Mouse (Mus musculus): ENCODE results near the gene Hjurp. TPM values are rescaled to one million over a fixed set of nuclear protein-coding genes. Genes with fewer than 3 reads are reported as not detected.

Gene Hjurp
- polyA plus RNA-seq (2015; fragmentation: Nextera tagmentation; extraction: Ambion mirVana) = 107 and 110 TPM in 2 replicates

- no peaks in the 10 kb centered on the region for H3K27me3 ChIP-seq
- H3K9me3 ChIP-seq = 0 out of 2 replicates have a peak, but pooled peaks cover 5% of the 10 kb centered on the region
- peak within 1 kb of the TSS; percentile 62 for H3K27ac ChIP-seq
- WGBS = under 1% methylated on average over 50 of the region's 50 CpGs
- peak within 1 kb of the TSS; percentile 60 for H3K4me2 ChIP-seq (replicated peaks)
- peak within 1 kb of the TSS; percentile 69 for H3K9ac ChIP-seq (replicated peaks)
- peaks cover 26% of the 10 kb centered on the region for H3K4me1 ChIP-seq (replicated peaks)
- H3K4me3 ChIP-seq (replicated peaks) = peak within 1 kb of the TSS; percentile 46
- ATAC-seq = peak; percentile 96
- H3K36me3 ChIP-seq = peaks cover 25% of the 10 kb centered on the region
These were observed at the start of gene Hjurp, which contains the start of gene Trpm8 for GRCm38 (mm10) chr1:88277098-88277817. Hjurp (minus strand) TSS chr1:88277633. Trpm8 (plus strand) TSS chr1:88277661.

DNA sequence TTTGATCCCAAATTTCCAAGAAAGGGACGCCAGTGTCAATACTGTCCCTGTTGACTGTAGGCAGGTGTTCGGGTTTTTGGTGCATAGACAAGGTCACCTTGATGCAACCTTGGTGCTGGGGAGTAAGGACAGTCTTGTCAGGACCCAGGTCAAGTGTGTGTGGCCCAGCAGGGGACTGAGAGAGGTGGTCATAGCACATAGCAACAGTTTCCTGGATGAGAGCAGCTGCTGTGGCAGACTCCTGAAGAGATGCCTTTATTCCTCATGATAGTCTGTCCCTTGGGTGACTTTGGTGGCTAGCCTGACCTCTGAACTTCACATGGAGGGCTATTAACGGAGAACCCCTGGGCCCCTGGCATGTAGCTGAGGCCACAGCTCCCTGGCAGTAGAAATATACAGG lies 45.7 kb upstream of the Hjurp start:
- Histone ChIP-seq H3K36me3 (no peaks in the 10 kb centered on the region), H3K9me3 (no peaks in the 10 kb centered on the region), H3K4me3 (replicated peaks) (no peak overlapping the region), H3K4me1 (replicated peaks) (no peaks in the 10 kb centered on the region), H3K27ac (no peak overlapping the region), H3K9ac (replicated peaks) (no peak overlapping the region), H3K4me2 (replicated peaks) (no peak overlapping the region), H3K27me3 (no peaks in the 10 kb centered on the region)
- no peak for ATAC-seq
- 90% methylated on average over 3 of the region's 3 CpGs for WGBS

GRCm38 (mm10) chr1:88322146-88322545 lies 44.7 kb upstream of the Hjurp start:
- Histone ChIP-seq H3K27me3 (no peaks in the 10 kb centered on the region), H3K36me3 (no peaks in the 10 kb centered on the region), H3K9ac (replicated peaks) (no peak overlapping the region), H3K27ac (no peak overlapping the region), H3K4me2 (replicated peaks) (no peak overlapping the region), H3K9me3 (no peaks in the 10 kb centered on the region), H3K4me1 (replicated peaks) (no peaks in the 10 kb centered on the region), H3K4me3 (replicated peaks) (no peak overlapping the region)
- no peak for ATAC-seq

DNA sequence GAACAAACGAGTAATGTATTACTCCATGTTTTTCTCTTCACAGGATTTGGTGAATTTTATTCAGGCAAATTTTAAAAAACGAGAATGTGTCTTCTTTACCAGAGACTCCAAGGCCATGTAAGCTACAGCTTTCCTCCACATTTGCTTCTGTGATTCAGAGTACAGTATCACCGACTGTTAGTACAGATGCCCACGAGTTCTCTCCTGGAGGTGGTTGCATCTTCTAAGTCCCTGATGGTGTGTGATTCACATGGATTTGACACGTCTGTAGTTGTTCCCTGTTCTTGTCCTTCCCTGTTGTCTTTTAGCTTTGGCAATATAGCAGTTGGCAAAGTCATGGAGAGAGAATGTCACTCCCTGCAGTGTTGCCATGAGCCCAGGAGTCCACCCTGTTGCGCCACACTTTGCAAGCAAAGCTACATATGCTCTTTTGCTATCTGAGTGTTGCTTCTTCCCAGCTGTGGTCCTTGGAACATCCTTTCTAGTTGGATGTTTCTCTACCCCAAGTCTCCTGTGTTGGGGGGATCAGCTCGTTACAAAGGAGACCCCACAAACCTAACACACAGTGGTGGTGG lies 43.5 kb upstream of the Hjurp start:
- Histone ChIP-seq H3K27me3 (no peaks in the 10 kb centered on the region), H3K9ac (replicated peaks) (no peak overlapping the region), H3K4me1 (replicated peaks) (no peaks in the 10 kb centered on the region), H3K27ac (no peak overlapping the region), H3K9me3 (no peaks in the 10 kb centered on the region), H3K36me3 (no peaks in the 10 kb centered on the region), H3K4me2 (replicated peaks) (no peak overlapping the region), H3K4me3 (replicated peaks) (no peak overlapping the region)
- 81% methylated on average over 7 of the region's 7 CpGs for WGBS
- no peak for ATAC-seq

- WGBS = 76% methylated on average over 6 of the region's 6 CpGs
- no peak overlapping the region for H3K27ac ChIP-seq
- no peaks in the 10 kb centered on the region for H3K9me3 ChIP-seq
These were observed 41.2 kb upstream of the Hjurp start for GRCm38 (mm10) chr1:88318531-88319060.

GRCm38 (mm10) chr1:88317279-88317678 lies 39.8 kb upstream of the Hjurp start:
- H3K27ac ChIP-seq = no peak overlapping the region
- H3K4me1 ChIP-seq (replicated peaks) = no peaks in the 10 kb centered on the region
- 91% methylated on average over 1 of the region's 1 CpGs for WGBS
- H3K36me3 ChIP-seq = no peaks in the 10 kb centered on the region
- no peaks in the 10 kb centered on the region for H3K27me3 ChIP-seq
- no peak overlapping the region for H3K4me3 ChIP-seq (replicated peaks)
- no peak overlapping the region for H3K9ac ChIP-seq (replicated peaks)
- ATAC-seq = no peak
- H3K4me2 ChIP-seq (replicated peaks) = no peak overlapping the region
- H3K9me3 ChIP-seq = no peaks in the 10 kb centered on the region

More at GRCm38 (mm10) chr1:88318531-88319060, 41.2 kb upstream of the Hjurp start:
- Histone ChIP-seq H3K4me2 (replicated peaks) (no peak overlapping the region), H3K27me3 (no peaks in the 10 kb centered on the region), H3K4me1 (replicated peaks) (no peaks in the 10 kb centered on the region), H3K36me3 (no peaks in the 10 kb centered on the region), H3K4me3 (replicated peaks) (no peak overlapping the region), H3K9ac (replicated peaks) (no peak overlapping the region)
- no peak for ATAC-seq

DNA sequence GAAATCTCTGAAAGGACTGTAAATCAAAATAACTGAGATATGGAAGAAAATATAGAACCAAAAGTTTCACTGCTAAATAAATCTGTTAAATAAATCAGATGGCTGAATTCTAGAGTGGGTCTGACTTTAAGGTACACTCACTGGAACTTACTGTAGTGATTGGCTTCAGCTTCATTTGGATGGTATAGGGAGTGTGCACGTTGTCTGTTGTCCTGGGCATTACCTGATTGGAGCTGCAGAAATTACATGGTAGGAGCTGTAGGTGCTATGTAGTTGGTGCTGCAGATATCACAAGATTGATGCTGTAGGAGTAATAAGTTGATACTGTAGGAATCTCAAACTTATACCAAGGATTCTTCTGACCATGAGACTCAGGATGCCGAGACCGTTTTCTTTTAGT lies 32.9 kb upstream of the Hjurp start:
- H3K4me3 ChIP-seq (replicated peaks) = no peak overlapping the region
- H3K9me3 ChIP-seq = peaks cover 46% of the 10 kb centered on the region
- no peak overlapping the region for H3K27ac ChIP-seq
- H3K4me2 ChIP-seq (replicated peaks) = no peak overlapping the region
- H3K36me3 ChIP-seq = no peaks in the 10 kb centered on the region
- H3K9ac ChIP-seq (replicated peaks) = no peak overlapping the region
- WGBS = 67% methylated on average over 3 of the region's 3 CpGs
- no peaks in the 10 kb centered on the region for H3K27me3 ChIP-seq
- no peaks in the 10 kb centered on the region for H3K4me1 ChIP-seq (replicated peaks)
- no peak for ATAC-seq

- no peaks in the 10 kb centered on the region for H3K36me3 ChIP-seq
- no peak for ATAC-seq
- no peak overlapping the region for H3K27ac ChIP-seq
- no peak overlapping the region for H3K4me2 ChIP-seq (replicated peaks)
- no peak overlapping the region for H3K9ac ChIP-seq (replicated peaks)
- no peaks in the 10 kb centered on the region for H3K4me1 ChIP-seq (replicated peaks)
- H3K4me3 ChIP-seq (replicated peaks) = no peak overlapping the region
- 50% methylated on average over 3 of the region's 3 CpGs for WGBS
- H3K27me3 ChIP-seq = no peaks in the 10 kb centered on the region
- H3K9me3 ChIP-seq = peaks cover 50% of the 10 kb centered on the region
These were observed 32.5 kb upstream of the Hjurp start for GRCm38 (mm10) chr1:88309905-88310304.

DNA sequence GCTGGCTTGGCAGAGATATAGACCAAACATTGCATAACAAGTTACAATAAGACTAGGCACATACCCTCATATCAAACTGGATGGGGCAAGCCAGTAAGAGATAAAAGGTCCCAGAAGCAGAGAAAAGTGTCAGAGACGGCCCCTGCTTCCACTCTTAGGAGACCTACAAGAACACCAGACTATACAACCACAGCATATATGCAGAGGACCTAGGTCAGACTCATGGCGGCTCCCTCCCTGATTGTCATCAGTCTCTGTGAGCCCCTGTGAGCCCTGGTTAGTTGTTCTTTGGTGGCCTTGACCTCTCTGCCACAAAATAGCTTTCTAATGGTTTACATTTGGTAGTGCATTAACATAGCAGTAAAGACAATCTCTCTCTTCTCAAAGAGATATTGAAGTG lies 31.6 kb upstream of the Hjurp start:
- no peak overlapping the region for H3K4me3 ChIP-seq (replicated peaks)
- no peak overlapping the region for H3K9ac ChIP-seq (replicated peaks)
- H3K4me2 ChIP-seq (replicated peaks) = no peak overlapping the region
- no peak; the same call in 1 of the 2 replicates for ATAC-seq
- H3K9me3 ChIP-seq = peaks cover 57% of the 10 kb centered on the region
- no peaks in the 10 kb centered on the region for H3K36me3 ChIP-seq
- H3K27me3 ChIP-seq = no peaks in the 10 kb centered on the region
- no peak overlapping the region for H3K27ac ChIP-seq
- no peaks in the 10 kb centered on the region for H3K4me1 ChIP-seq (replicated peaks)
- 51% methylated on average over 2 of the region's 2 CpGs for WGBS

DNA sequence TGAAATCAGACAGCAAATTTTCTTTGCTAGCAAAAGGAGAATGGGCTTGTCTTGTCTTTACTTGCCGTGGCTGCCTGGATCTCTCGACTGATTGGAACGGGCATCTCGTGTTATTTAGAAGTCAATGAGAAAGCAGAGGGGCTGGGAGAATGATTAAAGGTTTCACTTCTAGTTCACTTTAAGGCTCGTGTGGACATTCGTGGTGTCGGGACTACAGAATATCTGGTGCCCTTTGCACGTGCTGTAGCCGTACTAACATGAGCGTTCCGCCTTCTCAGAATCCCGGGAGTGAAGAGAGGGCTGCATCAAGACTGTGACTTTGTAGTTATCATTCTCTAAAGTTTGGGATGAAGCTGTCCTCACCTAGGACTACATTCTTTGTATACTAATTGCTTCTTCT lies 29.7 kb upstream of the Hjurp start:
- Histone ChIP-seq H3K9ac (replicated peaks) (no peak overlapping the region), H3K27ac (no peak overlapping the region), H3K36me3 (no peaks in the 10 kb centered on the region), H3K4me1 (replicated peaks) (no peaks in the 10 kb centered on the region), H3K27me3 (no peaks in the 10 kb centered on the region), H3K4me3 (replicated peaks) (no peak overlapping the region), H3K4me2 (replicated peaks) (no peak overlapping the region), H3K9me3 (peaks cover 72% of the 10 kb centered on the region)
- 67% methylated on average over 12 of the region's 12 CpGs for WGBS
- ATAC-seq = no peak

- Histone ChIP-seq H3K4me3 (replicated peaks) (no peak overlapping the region), H3K27ac (no peak overlapping the region), H3K36me3 (no peaks in the 10 kb centered on the region), H3K9me3 (peaks cover 77% of the 10 kb centered on the region), H3K27me3 (no peaks in the 10 kb centered on the region), H3K4me1 (replicated peaks) (no peaks in the 10 kb centered on the region), H3K9ac (replicated peaks) (no peak overlapping the region), H3K4me2 (replicated peaks) (no peak overlapping the region)
- WGBS = 57% methylated on average over 1 of the region's 1 CpGs
- no peak for ATAC-seq
These were observed 29.1 kb upstream of the Hjurp start for GRCm38 (mm10) chr1:88306543-88306942.

DNA sequence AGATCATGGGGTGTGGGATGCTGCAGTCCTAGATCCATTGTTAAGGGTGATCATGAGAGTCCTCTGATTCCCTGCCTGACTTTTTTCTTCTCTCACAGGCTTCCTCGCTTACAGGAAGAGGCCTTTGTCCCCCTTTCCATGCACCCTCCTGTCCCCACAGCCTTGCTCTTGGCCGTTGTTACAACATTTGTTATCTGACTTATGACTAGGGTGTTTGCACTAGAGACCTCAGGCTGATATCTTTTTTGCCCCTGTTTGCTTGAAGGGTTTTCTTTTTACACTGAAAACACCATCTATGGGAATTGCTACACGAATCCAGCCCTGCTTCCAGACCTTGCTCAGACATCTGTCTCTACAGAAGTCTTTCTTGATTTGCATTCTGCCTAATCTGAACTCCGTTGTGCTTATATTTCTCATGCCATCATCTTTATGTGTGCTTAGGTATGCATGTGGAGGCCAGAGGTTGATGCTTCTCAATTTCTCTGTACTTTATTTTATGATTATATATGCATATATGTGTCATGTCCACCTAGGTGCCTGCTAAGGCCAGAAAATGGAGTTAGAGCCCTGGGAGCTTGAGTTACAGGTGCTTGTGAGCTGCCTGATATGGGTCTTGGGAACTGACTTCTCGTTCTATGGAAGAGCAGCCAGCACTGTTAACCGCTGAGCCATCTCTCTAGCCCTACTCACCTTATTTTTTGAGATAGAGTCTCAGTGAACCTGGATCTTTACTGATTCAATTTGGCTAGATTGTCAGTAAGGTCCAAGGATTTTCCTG lies 27.8 kb upstream of the Hjurp start:
- no peak for ATAC-seq
- H3K4me1 ChIP-seq (replicated peaks) = no peaks in the 10 kb centered on the region
- WGBS = 50% methylated on average over 6 of the region's 6 CpGs

More for the DNA sequence above, 27.8 kb upstream of the Hjurp start:
- Histone ChIP-seq H3K27ac (no peak overlapping the region), H3K27me3 (no peaks in the 10 kb centered on the region), H3K4me3 (replicated peaks) (no peak overlapping the region), H3K9me3 (peaks cover 88% of the 10 kb centered on the region), H3K4me2 (replicated peaks) (no peak overlapping the region), H3K9ac (replicated peaks) (no peak overlapping the region), H3K36me3 (no peaks in the 10 kb centered on the region)
